Mouse (Mus musculus) hindbrain, postnatal 0 days (tissue): ENCODE data around the gene Idnk. TPM values are rescaled to one million over a fixed set of nuclear protein-coding genes. Genes with fewer than 3 reads are reported as not detected.

Experiments
- ATAC-seq: fragments of 200-750 bp; cut with Nextera tagmentation; 2 replicates; pipeline ENCODE4 v1.8.0; 2017; ENCODE audit warnings: mild to moderate bottlenecking, moderate TSS enrichment, moderate library complexity
- DNase-seq: peaks from one replicate; pipeline ENCODE4 v3.0.0-alpha.2; 2015; ENCODE audit warnings: low spot score
- H3K27ac ChIP-seq: fragments of 300-500 bp; sonication (generic); 2 replicates; pipeline ENCODE4 v1.5.1; 2014; ENCODE audit warnings: mild to moderate bottlenecking
- H3K27me3 ChIP-seq: fragments of 300-500 bp; sonication (generic); 2 replicates; pipeline ENCODE4 v1.6.1; 2014; ENCODE audit warnings: low read length, mixed read lengths; ENCODE audit not compliant: insufficient read depth
- H3K36me3 ChIP-seq: fragments of 300-500 bp; sonication (generic); 2 replicates; pipeline ENCODE4 v1.6.1; 2014; ENCODE audit warnings: low read length, mixed read lengths; ENCODE audit not compliant: insufficient read depth
- H3K4me1 ChIP-seq: fragments of 300-500 bp; sonication (generic); 2 replicates; pipeline ENCODE4 v1.6.1; 2014; ENCODE audit warnings: antibody characterized with exemption, low read length, mixed read lengths; ENCODE audit not compliant: insufficient read depth
- H3K4me2 ChIP-seq: fragments of 300-500 bp; sonication (generic); 2 replicates; pipeline ENCODE4 v1.6.1; 2014; ENCODE audit warnings: low read depth, mild to moderate bottlenecking, low read length, moderate library complexity, mixed read lengths
- H3K4me3 ChIP-seq: fragments of 300-500 bp; sonication (generic); 2 replicates; pipeline ENCODE4 v1.5.1; 2014; ENCODE audit warnings: low read length
- H3K9ac ChIP-seq: fragments of 300-500 bp; sonication (generic); replicated peaks from 2 replicates; pipeline ENCODE4 v1.6.1; 2014; ENCODE audit warnings: mild to moderate bottlenecking, low read length, moderate library complexity, mixed read lengths
- H3K9me3 ChIP-seq: fragments of 300-500 bp; sonication (generic); 2 replicates; pipeline ENCODE4 v1.6.1; 2016; ENCODE audit warnings: low read length, mixed read lengths
- CTCF ChIP-seq: IDR thresholded peaks from 2 replicates; pipeline ENCODE4 v1.5.1; 2016; ENCODE audit warnings: antibody characterized with exemption, control low read depth, low read depth
- WGBS: fragments of 180-500 bp; shearing (Covaris S2); extraction: QIAGEN DNeasy Blood & Tissue Kit; methylation state at CpG from one replicate; pipeline ENCODE4 v1.1.7; 2014; 5-methylcytosine and 5-hydroxymethylcytosine counted together
- polyA plus RNA-seq: library from polyadenylated mRNA; unstranded; fragments of >200 nt; fragmentation: Nextera tagmentation; extraction: Ambion mirVana; gene quantifications from 2 replicates; pipeline ENCODE4 v1.2.1, GENCODE M21; 2015
- total RNA-seq: library from RNA; depleted of rRNA; stranded (reverse); fragments of >200 nt; gene quantifications from 2 replicates; pipeline ENCODE4 v1.2.3, GENCODE M21; 2014

Gene Idnk
- total and polyA plus RNA-seq, 2 experiments from 2014 or later, result 20.6 to 55.3 TPM

- Histone ChIP-seq H3K4me3 (no peak overlapping the region), H3K36me3 (no peaks in the 10 kb centered on the region), H3K9me3 (no peaks in the 10 kb centered on the region), H3K4me2 (no peak overlapping the region), H3K9ac (no peak overlapping the region), H3K4me1 (peaks cover 5% of the 10 kb centered on the region; the same call in 1 of the 2 replicates), H3K27ac (no peak overlapping the region), H3K27me3 (no peaks in the 10 kb centered on the region)
- DNase-seq (no peak), ATAC-seq (no peak)
- TF ChIP-seq CTCF, result no peak
- WGBS, result 88% methylated on average over 2 of the region's 2 CpGs
Observed at GRCm38 (mm10) chr13:58116801-58117200, 40.6 kb upstream of the Idnk start.

- Histone ChIP-seq H3K36me3 (no peaks in the 10 kb centered on the region), H3K4me2 (no peak overlapping the region), H3K27ac (no peak overlapping the region), H3K9me3 (no peaks in the 10 kb centered on the region), H3K4me1 (no peaks in the 10 kb centered on the region), H3K4me3 (no peak overlapping the region), H3K9ac (no peak overlapping the region), H3K27me3 (no peaks in the 10 kb centered on the region)
- peak; percentile 72 for TF ChIP-seq CTCF
- WGBS, result 72% methylated on average over 8 of the region's 8 CpGs
- ATAC-seq (no peak), DNase-seq (peak; percentile 70)
Observed at GRCm38 (mm10) chr13:58117318-58118017, 40.0 kb upstream of the Idnk start.

DNA sequence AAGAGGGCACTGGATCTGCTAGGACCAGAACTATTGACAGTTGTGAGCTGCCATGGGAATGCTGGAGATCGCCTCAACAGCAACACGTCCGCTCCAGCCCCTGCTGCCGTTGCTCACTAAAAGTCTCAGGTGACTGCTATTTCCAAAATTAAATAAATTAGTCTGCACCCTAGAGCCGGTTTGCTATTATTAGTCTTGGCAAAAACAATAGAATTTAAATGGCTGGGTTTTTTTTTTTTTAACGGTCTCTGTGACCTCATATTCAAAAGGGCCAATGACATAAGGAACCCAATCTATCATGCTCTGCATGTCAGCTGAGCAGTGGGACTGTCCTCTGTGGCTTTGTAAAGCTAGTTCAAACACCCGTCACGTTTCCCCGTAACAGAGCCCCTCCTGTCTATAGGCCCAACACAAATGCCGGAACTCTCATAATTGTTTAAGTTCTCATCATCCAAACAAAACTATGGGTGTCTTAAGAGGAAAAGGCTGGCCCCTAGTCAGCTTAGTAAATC is 34.6 kb upstream of the Idnk start:
- Histone ChIP-seq H3K9ac (no peak overlapping the region), H3K27ac (no peak overlapping the region), H3K9me3 (no peaks in the 10 kb centered on the region), H3K4me1 (peaks cover 9% of the 10 kb centered on the region; the same call in 1 of the 2 replicates), H3K36me3 (no peaks in the 10 kb centered on the region), H3K4me2 (no peak overlapping the region), H3K27me3 (no peaks in the 10 kb centered on the region), H3K4me3 (no peak overlapping the region)
- no peak for TF ChIP-seq CTCF
- ATAC-seq (no peak), DNase-seq (no peak)
- 37% methylated on average over 10 of the region's 10 CpGs for WGBS

GRCm38 (mm10) chr13:58123381-58123780 is 34.1 kb upstream of the Idnk start:
- H3K27ac ChIP-seq, result no peak overlapping the region
- WGBS, result 54% methylated on average over 8 of the region's 8 CpGs

GRCm38 (mm10) chr13:58124278-58124677 is 33.2 kb upstream of the Idnk start:
- DNase-seq (no peak), ATAC-seq (no peak)
- no peak overlapping the region for H3K4me3 ChIP-seq
- no peak overlapping the region for H3K27ac ChIP-seq
- H3K9ac ChIP-seq, result no peak overlapping the region
- TF ChIP-seq CTCF, result no peak
- H3K36me3 ChIP-seq, result no peaks in the 10 kb centered on the region
- WGBS, result 85% methylated on average over 3 of the region's 3 CpGs
- no peaks in the 10 kb centered on the region for H3K9me3 ChIP-seq
- peaks cover 9% of the 10 kb centered on the region; the same call in 1 of the 2 replicates for H3K4me1 ChIP-seq
- H3K4me2 ChIP-seq, result no peak overlapping the region
- no peaks in the 10 kb centered on the region for H3K27me3 ChIP-seq

More at GRCm38 (mm10) chr13:58123381-58123780, 34.1 kb upstream of the Idnk start:
- Histone ChIP-seq H3K27me3 (no peaks in the 10 kb centered on the region), H3K9me3 (no peaks in the 10 kb centered on the region), H3K9ac (no peak overlapping the region), H3K4me2 (no peak overlapping the region), H3K36me3 (no peaks in the 10 kb centered on the region), H3K4me3 (no peak overlapping the region), H3K4me1 (peaks cover 9% of the 10 kb centered on the region; the same call in 1 of the 2 replicates)
- DNase-seq, result no peak
- ATAC-seq, result no peak
- TF ChIP-seq CTCF, result no peak

DNA sequence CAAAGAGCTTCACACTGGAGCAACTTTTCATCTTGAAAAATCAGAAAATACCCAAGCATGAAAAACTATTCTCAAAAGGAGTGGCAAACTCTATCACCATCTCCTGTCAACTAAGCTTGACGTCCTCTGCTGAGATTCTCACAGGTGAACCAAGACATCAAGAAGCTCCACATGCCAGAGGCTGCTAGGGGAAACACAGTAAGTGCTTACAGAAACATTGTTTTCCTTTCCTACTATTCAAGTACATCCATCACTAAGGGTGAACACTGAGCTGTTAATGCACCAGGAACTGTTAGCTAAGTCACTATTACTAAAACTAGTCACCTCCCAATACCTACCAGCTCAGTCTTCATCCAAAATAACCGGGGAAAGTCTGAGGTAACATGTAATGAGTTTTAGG is 32.5 kb upstream of the Idnk start:
- TF ChIP-seq CTCF, result no peak
- DNase-seq (no peak), ATAC-seq (no peak)
- peak overlapping the region; percentile 2; the same call in 1 of the 2 replicates for H3K4me2 ChIP-seq
- no peaks in the 10 kb centered on the region for H3K27me3 ChIP-seq
- no peak overlapping the region for H3K9ac ChIP-seq
- H3K27ac ChIP-seq, result no peak overlapping the region
- no peaks in the 10 kb centered on the region for H3K36me3 ChIP-seq
- no peaks in the 10 kb centered on the region for H3K9me3 ChIP-seq
- no peak overlapping the region for H3K4me3 ChIP-seq
- peaks cover 9% of the 10 kb centered on the region; the same call in 1 of the 2 replicates for H3K4me1 ChIP-seq
- 51% methylated on average over 2 of the region's 2 CpGs for WGBS

GRCm38 (mm10) chr13:58126126-58126525 is 31.3 kb upstream of the Idnk start:
- Histone ChIP-seq H3K9ac (no peak overlapping the region), H3K4me2 (peak overlapping the region; percentile 78), H3K9me3 (no peaks in the 10 kb centered on the region), H3K4me3 (peak overlapping the region; percentile 94), H3K36me3 (no peaks in the 10 kb centered on the region), H3K27ac (no peak overlapping the region), H3K4me1 (peaks cover 9% of the 10 kb centered on the region; the same call in 1 of the 2 replicates), H3K27me3 (no peaks in the 10 kb centered on the region)
- WGBS, result 27% methylated on average over 7 of the region's 7 CpGs
- ATAC-seq, result no peak
- TF ChIP-seq CTCF, result peak; percentile 83
- peak; percentile 85 for DNase-seq
